Mouse (Mus musculus) thymus, postnatal 0 days (tissue): ENCODE results near the gene Stard8. TPM values are rescaled to one million over a fixed set of nuclear protein-coding genes. Genes with fewer than 3 reads are reported as not detected.

Experiments used
- polyA plus RNA-seq: library from polyadenylated mRNA; unstranded; fragments of >200 nt; fragmentation: Nextera tagmentation; extraction: Ambion mirVana; gene quantifications from 2 replicates; pipeline ENCODE4 v1.2.1, GENCODE M21; 2015

The Stard8 gene
- polyA plus RNA-seq, 1 experiment from 2014 or later, result 1.7 TPM

Other genes with a start within 250 kb of the Stard8 start
- 2.2 and 2.6 TPM in 2 replicates for gene Ophn1, start 112.2 kb upstream of the Stard8 start, polyA plus RNA-seq
- 20.8 and 25.1 TPM in 2 replicates for gene Yipf6, start 66.9 kb upstream of the Stard8 start, polyA plus RNA-seq
- 4.8 and 5.0 TPM in 2 replicates for gene Efnb1, start 132.9 kb downstream of the Stard8 start, polyA plus RNA-seq